Mouse (Mus musculus) megakaryocyte-erythroid progenitor cell, adult 5-6 weeks (primary cell): Measurements from ENCODE around the gene Nt5c2. TPM values are rescaled to one million over a fixed set of nuclear protein-coding genes. Genes with fewer than 3 reads are reported as not detected.

Experiments
- ATAC-seq: replicated peaks from 2 replicates; pipeline ENCODE4 v1.8.0; 2016; ENCODE audit warnings: mild to moderate bottlenecking, inconsistent platforms; ENCODE audit not compliant: severe bottlenecking, poor library complexity, low FRiP score, low TSS enrichment
- total RNA-seq, 2 experiments: library from RNA; stranded (forward) in 1 of 2; stranded (reverse) in 1 of 2; fragments of 200-1000, 215-1000 nt in 1 of 2; fragments of >200 nt in 1 of 2; fragmentation: Nextera tagmentation in 1 of 2; gene quantifications; 2 replicates each; pipeline ENCODE4 v1.2.3; 2014 to 2017

Gene Nt5c2
- total RNA-seq, 2 experiments from 2014 or later, result 87.1 to 142 TPM

DNA sequence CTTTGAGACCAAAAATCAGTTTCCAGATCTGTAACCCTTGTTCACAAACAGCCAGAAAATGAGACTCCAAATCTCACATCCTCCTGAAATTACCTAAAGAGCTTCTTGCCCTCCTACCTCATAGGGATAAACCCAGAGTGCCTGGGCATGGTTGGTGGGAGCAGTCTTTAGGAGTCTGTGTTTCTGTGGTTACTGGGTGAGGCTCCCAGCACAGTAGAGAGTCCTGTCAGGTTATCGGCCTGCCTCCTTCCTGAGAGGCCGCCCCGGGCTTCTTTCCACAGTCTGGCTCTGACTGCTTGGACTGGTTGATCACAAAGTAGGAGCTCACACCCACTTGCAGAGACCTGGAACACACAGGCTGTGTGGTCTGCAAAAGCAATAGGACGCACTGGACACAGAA lies 149.6 kb downstream of the Nt5c2 start:
- ATAC-seq, result peak; percentile 47

DNA sequence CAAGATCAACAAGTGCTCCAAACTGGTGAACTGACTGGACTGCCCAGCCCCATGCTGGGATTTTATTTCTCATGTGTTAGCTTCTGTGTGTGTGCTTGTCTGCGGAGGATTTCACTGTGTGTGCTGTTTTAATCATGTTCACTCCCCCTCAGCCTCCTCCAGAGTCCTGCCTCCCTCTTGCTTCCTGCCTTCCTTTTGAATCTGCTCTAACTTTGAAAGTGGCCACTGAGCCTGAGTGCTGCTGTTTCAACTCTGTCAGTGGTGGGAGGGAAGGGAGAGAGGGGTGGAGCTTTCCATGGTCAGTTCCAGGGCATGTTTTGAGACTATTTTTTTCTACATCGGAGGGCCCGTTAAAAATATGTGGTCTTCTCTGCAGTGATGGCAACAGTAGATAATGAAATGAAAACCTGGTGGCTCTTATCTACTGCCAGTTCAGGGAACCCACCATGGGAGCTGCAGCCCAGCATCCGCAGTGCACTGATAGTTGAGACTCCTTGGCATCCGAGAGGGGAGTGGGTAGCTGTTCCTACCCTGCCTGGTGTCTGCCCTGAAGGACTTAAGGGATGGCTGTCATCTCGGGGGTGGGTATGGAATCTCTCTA lies 150.1 kb downstream of the Nt5c2 start:
- 0 out of 2 replicates have a peak, but pooled peaks have one; percentile 29 for ATAC-seq

GRCm38 (mm10) chr19:46864079-46864478 lies 150.9 kb downstream of the Nt5c2 start:
- ATAC-seq, result no peak

DNA sequence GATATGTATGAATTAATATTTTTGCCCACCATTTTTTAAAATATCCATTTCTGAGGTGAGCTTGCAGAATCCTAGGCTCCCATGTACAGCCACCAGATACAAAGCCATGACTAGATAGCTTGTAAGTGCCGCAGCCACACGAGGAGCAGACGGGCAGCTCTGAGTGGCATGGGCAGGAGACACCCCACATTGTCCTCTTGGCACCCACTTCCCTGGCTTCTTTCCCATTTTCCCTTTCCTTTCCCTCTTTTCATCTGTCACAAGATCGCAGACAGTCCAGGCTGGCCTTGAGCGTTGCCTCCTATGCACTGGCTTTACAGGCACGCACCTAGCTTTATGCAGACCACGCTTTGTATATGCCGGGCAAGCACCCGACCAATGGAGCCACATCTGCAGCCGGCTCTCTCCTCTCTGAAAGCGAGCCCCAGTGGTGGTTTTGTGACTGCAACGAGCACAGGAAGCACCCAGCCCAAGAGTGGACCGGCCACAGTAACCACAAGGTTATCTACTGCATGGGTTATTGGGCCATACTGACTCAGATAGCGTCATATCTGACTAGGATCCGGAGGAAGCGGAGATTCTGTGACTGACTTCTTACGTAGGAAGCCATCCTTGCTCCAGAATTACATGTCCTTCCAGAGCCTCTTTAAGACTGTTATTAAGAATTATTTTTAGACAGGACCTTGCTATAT lies 151.6 kb downstream of the Nt5c2 start:
- ATAC-seq, result peak; percentile 59

GRCm38 (mm10) chr19:46862556-46862955 lies 152.4 kb downstream of the Nt5c2 start:
- ATAC-seq, result no peak

GRCm38 (mm10) chr19:46858200-46858599 lies 156.8 kb downstream of the Nt5c2 start:
- no peak for ATAC-seq

DNA sequence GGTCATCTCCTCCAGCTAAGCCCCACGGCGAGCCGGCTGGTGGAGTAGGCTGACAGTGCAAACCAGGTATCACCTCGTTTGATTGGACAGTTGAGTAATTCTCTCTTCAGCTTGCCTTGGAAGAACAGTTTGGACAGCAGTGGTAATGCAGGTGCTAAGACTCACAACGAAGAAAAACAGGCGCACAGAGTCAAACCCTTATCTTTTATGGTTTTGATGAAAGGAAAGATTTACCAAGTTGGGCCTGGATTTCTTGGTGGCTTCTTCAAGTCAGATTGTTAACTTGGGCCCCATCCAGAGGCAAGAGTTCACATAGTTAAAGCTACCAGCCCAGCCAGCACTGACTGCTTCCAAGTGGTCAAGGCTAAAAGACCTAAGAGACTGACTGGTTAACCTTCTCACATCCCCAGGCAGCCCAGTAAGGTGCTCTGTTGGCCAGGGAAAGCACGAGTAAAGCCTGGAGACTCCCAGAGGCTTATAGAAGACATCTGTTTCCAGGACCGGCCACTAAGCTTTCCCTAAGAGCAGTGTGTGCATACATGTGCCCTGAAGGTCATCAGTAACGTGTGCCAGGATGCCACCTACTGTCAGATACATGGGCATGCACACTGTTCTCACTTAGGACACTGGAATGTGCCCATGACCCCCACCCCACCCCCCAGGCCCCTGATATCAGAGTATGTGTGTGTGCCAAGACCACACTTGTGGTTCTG lies 157.5 kb downstream of the Nt5c2 start:
- ATAC-seq, result peak; percentile 64

GRCm38 (mm10) chr19:46856780-46857179 lies 158.2 kb downstream of the Nt5c2 start:
- ATAC-seq, result no peak

DNA sequence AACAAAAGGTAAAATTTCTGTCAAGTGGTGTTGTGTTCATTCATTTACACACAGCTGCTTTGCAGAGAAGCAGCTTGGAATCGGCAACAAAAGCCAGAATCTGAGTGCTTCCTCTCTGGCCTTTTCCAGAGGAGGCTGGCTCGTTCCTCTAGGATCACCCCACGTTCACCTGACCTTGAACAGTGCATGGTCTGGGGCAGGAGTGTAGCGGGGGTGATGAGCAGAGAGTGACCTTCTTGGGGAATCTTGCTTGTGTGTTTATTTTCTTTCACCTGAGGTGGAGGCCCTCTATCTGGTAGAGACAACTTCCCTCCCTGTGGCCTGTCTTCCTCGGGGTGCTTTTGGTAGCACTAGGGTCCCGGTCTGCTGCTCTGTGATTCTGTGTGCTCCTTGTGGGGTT lies 158.7 kb downstream of the Nt5c2 start:
- ATAC-seq, result no peak

GRCm38 (mm10) chr19:46849443-46849997 lies 165.4 kb downstream of the Nt5c2 start:
- ATAC-seq, result peak; percentile 95

- ATAC-seq, result no peak
Measured at GRCm38 (mm10) chr19:46848381-46849268, 166.3 kb downstream of the Nt5c2 start.

DNA sequence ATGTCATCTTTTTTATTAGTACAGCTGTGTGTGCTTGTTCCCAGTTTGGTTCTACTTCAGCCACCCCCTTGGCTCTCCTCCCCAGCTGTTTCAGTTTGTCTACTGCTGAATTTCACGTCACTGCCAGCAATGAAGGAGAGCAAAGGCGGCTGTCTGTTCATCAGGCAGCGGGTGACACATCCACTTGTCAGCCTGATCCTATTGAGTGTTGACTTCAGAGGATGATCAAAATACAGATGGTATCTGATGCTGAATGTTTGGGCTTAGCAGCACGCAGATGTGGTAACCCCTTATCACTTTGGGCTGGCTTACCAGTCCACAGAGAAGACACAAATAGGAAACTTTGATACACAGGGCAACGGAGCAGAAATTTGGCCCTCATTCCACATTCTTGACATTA lies 168.5 kb downstream of the Nt5c2 start:
- ATAC-seq, result peak; percentile 69

- no peak for ATAC-seq
Measured at GRCm38 (mm10) chr19:46846056-46846455, 168.9 kb downstream of the Nt5c2 start.

GRCm38 (mm10) chr19:46843030-46843429 lies 171.9 kb downstream of the Nt5c2 start:
- no peak for ATAC-seq

GRCm38 (mm10) chr19:46841016-46841415 lies 173.9 kb downstream of the Nt5c2 start:
- ATAC-seq, result no peak

GRCm38 (mm10) chr19:46837290-46838079 lies 177.5 kb downstream of the Nt5c2 start:
- no peak for ATAC-seq

DNA sequence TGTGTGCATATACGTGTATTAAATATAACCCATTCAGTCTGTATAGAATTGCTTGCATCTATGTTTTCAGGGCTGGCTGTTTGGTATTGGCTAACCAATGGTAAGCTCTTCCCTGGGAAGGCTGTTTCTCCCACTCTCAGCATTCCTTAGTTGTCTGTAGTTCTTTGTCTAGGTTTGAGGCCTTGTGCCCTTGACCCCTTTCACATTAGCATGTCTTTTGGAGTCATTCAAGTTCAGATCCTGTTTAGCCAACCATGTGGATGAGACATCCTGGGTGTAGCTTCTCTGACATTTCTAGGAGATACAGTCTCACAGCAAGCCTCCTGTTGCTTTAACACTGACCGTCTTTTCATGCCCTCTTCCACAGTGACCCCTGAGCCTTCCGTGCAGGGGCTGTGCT lies 178.9 kb downstream of the Nt5c2 start:
- no peak for ATAC-seq

DNA sequence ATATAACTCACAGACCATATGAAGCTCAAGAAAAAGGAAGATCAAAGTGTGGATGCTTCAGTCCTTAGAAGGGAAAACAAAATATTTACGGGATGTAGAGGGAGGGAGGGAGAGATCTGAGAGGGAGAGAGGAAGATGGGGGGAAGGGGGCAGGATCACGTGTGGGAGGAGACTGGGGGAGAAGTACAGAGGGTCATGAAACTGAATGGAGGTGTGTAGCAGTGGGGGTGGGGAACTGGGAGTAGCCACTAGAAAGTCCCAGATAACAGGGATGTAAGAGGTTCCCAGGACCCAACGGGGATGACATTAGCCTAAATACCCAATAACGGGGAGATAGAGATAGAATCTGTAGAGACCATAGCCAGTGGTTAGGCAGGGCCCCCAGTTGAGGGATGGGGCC lies 179.6 kb downstream of the Nt5c2 start:
- ATAC-seq, result no peak

- no peak for ATAC-seq
Measured at GRCm38 (mm10) chr19:46834301-46834700, 180.7 kb downstream of the Nt5c2 start.
